Mouse (Mus musculus) E14TG2a.4 (cell line): ENCODE measurements around the gene Npas3.

Source experiments
- CTCF ChIP-seq: conservative IDR thresholded peaks from 2 replicates; pipeline ENCODE4 v1.5.1; 2014; ENCODE audit warnings: low read length
- NANOG ChIP-seq: IDR thresholded peaks from 2 replicates; pipeline ENCODE4 v1.6.1; 2014; ENCODE audit warnings: borderline replicate concordance, low read length, mixed read lengths
- POU5F1 ChIP-seq: IDR thresholded peaks from 2 replicates; pipeline ENCODE4 v1.6.1; 2014; ENCODE audit warnings: low read length, borderline replicate concordance

DNA sequence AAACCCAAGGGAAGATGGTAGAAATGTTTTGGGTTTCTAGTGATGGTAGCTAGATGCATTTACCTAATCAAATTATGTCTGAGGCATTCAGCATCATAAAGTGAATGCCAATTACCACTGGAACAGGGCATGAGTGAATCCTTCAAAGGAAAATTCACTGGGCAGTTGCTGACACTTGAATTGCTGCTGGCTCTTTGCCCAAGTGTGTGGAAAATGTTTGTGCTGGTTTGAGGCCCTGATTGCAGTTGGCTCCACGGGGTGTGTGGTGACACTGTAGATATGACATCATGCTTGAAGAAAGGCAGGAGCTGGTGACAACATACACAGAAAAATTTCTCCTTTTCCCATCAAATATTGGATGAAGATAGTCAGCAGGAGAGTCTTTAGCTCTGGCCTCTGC is 382.1 kb downstream of the Npas3 start:
- TF ChIP-seq CTCF (no peak), POU5F1 (no peak), NANOG (no peak)
